Mouse (Mus musculus) midbrain, embryonic 15.5 days (tissue): ENCODE measurements around the gene Hspb1. TPM values are rescaled to one million over a fixed set of nuclear protein-coding genes. Genes with fewer than 3 reads are reported as not detected.

Experiments
- ATAC-seq: fragments of 200-750 bp; cut with Nextera tagmentation; replicated peaks from 2 replicates; pipeline ENCODE4 v1.8.0; 2017; ENCODE audit warnings: moderate TSS enrichment
- H3K27ac ChIP-seq: fragments of 300-500 bp; sonication (generic); 2 replicates; pipeline ENCODE4 v1.5.1; 2015; ENCODE audit warnings: mild to moderate bottlenecking, inconsistent platforms
- H3K27me3 ChIP-seq: fragments of 300-500 bp; sonication (generic); replicated peaks from 2 replicates; pipeline ENCODE4 v1.6.1; 2015; ENCODE audit warnings: inconsistent platforms
- H3K36me3 ChIP-seq: fragments of 300-500 bp; sonication (generic); replicated peaks from 2 replicates; pipeline ENCODE4 v1.6.1; 2015; ENCODE audit warnings: inconsistent platforms
- H3K4me1 ChIP-seq: fragments of 300-500 bp; sonication (generic); 2 replicates; pipeline ENCODE4 v1.6.1; 2015; ENCODE audit warnings: inconsistent platforms
- H3K4me2 ChIP-seq: fragments of 300-500 bp; sonication (generic); 2 replicates; pipeline ENCODE4 v1.6.1; 2015; ENCODE audit warnings: inconsistent platforms, mild to moderate bottlenecking, moderate library complexity
- H3K4me3 ChIP-seq: fragments of 300-500 bp; sonication (generic); 2 replicates; pipeline ENCODE4 v1.5.1; 2015; ENCODE audit warnings: mild to moderate bottlenecking, inconsistent platforms
- H3K9ac ChIP-seq: fragments of 300-500 bp; sonication (generic); 2 replicates; pipeline ENCODE4 v1.6.1; 2015; ENCODE audit warnings: mild to moderate bottlenecking, inconsistent platforms
- H3K9me3 ChIP-seq: fragments of 300-500 bp; sonication (generic); 2 replicates; pipeline ENCODE4 v1.6.1; 2016; ENCODE audit warnings: inconsistent platforms
- WGBS: fragments of 180-500 bp; shearing (Covaris S2); methylation state at CpG from one replicate; pipeline ENCODE4 v1.1.7; 2015; ENCODE audit warnings: mixed read lengths; 5-methylcytosine and 5-hydroxymethylcytosine counted together
- polyA plus RNA-seq: library from polyadenylated mRNA; unstranded; fragments of >200 nt; fragmentation: Nextera tagmentation; extraction: Ambion mirVana; gene quantifications from 2 replicates; pipeline ENCODE4 v1.2.1, GENCODE M21; 2015

Hspb1 gene
- polyA plus RNA-seq, 1 experiment from 2014 or later = 13.4 TPM

DNA sequence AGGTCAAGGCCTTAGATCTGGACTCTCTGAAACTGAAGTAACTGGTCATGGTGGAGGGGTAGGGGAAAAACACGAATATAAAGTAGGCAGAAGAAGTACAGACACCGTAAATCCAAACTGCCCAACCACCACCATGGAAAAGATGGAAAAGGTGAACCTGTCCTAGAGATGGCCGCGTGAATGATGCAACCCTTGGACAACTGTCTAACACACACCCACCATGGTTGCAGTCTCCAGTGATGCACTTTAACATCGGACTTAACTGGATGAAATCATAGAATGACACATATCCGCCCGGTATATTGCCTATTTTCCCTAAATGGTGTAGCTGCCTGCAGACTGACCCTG, 47.4 kb downstream of the Hspb1 start:
- no peaks in the 10 kb centered on the region for H3K27me3 ChIP-seq
- peak overlapping the region; percentile 27 for H3K9ac ChIP-seq
- peak overlapping the region; percentile 60 for H3K4me2 ChIP-seq
- H3K4me3 ChIP-seq = peak overlapping the region; percentile 76
- WGBS = 55% methylated on average over 7 of the region's 7 CpGs
- peaks cover 26% of the 10 kb centered on the region for H3K4me1 ChIP-seq
- peak; percentile 38 for ATAC-seq
- H3K27ac ChIP-seq = peak overlapping the region; percentile 97
- H3K36me3 ChIP-seq = peaks cover 9% of the 10 kb centered on the region; the same call in 1 of the 2 replicates
- H3K9me3 ChIP-seq = no peaks in the 10 kb centered on the region

DNA sequence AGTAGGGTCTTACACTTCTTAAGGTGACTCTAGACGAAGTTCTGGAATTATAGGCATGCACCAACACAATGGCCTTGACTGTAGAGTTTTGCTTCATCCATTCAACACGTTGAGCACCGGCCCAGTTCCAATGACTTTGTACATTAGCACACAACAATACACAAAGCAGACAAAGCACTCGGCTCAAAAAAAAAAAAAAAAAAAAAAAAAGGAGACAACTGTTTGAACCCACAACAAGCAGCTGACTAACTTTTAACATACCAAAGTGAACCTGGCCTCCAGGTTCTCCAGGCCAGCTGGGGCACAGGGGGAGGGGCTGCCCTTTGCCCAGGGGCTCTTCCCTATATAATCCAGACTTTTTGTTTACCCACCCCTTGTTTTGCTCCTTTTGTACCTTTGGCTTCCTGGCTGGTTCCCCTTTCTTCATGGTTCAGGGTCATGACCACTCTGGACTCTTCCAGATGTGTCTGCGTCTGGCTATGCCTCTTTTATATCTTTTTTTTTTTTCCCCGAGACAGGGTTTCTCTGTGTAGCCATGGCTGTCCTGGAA, 48.0 kb downstream of the Hspb1 start:
- 81% methylated on average over 6 of the region's 6 CpGs for WGBS
- Histone ChIP-seq H3K4me2 (no peak overlapping the region; the same call in 1 of the 2 replicates), H3K27ac (peak overlapping the region; percentile 97; the same call in 1 of the 2 replicates), H3K4me3 (no peak overlapping the region), H3K27me3 (no peaks in the 10 kb centered on the region), H3K9me3 (no peaks in the 10 kb centered on the region), H3K4me1 (peaks cover 20% of the 10 kb centered on the region), H3K9ac (no peak overlapping the region), H3K36me3 (peaks cover 3% of the 10 kb centered on the region; the same call in 1 of the 2 replicates)
- no peak for ATAC-seq

Other genes starting within 250 kb of the Hspb1 start
- gene Por, start 217.9 kb upstream of the Hspb1 start, polyA plus RNA-seq = 117 and 126 TPM in 2 replicates
- 82.4 and 85.5 TPM in 2 replicates for gene Tmem120a, start 143.5 kb upstream of the Hspb1 start, polyA plus RNA-seq
- 0.50 TPM in 1 of 2 replicates, not detected in the other for gene Styxl1, start 109.5 kb upstream of the Hspb1 start, polyA plus RNA-seq
- gene Mdh2, start 109.4 kb upstream of the Hspb1 start, polyA plus RNA-seq = 581 and 587 TPM in 2 replicates
- 98.9 and 111 TPM in 2 replicates for gene Srrm3, start 81.0 kb upstream of the Hspb1 start, polyA plus RNA-seq
- 845 and 866 TPM in 2 replicates for gene Ywhag, start 46.7 kb downstream of the Hspb1 start, polyA plus RNA-seq
- 1.4 and 2.2 TPM in 2 replicates for gene Ssc4d, start 86.6 kb downstream of the Hspb1 start, polyA plus RNA-seq
- 0.17 and 0.21 TPM in 2 replicates for gene Zp3, start 92.2 kb downstream of the Hspb1 start, polyA plus RNA-seq
- 26.8 and 27.5 TPM in 2 replicates for gene Dtx2, start 106.9 kb downstream of the Hspb1 start, polyA plus RNA-seq
- not detected in 2 replicates for gene Upk3b, start 150.6 kb downstream of the Hspb1 start, polyA plus RNA-seq
- gene Upk3bl, start 166.6 kb downstream of the Hspb1 start, polyA plus RNA-seq = not detected in 2 replicates
- gene Rasa4, start 196.0 kb downstream of the Hspb1 start, polyA plus RNA-seq = 22.0 and 22.8 TPM in 2 replicates
- gene Polr2j, start 228.7 kb downstream of the Hspb1 start, polyA plus RNA-seq = 196 and 200 TPM in 2 replicates
- 28.6 and 30.7 TPM in 2 replicates for gene Lrwd1, start 248.2 kb downstream of the Hspb1 start, polyA plus RNA-seq
- gene Alkbh4, start 248.2 kb downstream of the Hspb1 start, polyA plus RNA-seq = 22.3 and 22.8 TPM in 2 replicates